Mouse (Mus musculus) erythroid progenitor cell, adult 5-6 weeks (primary cell): ENCODE data around the gene Ptpn7. TPM values are rescaled to one million over a fixed set of nuclear protein-coding genes. Genes with fewer than 3 reads are reported as not detected.

Experiments
- ATAC-seq: replicated peaks from 2 replicates; pipeline ENCODE4 v1.8.0; 2016; ENCODE audit warnings: moderate number of reproducible peaks, mild to moderate bottlenecking, moderate TSS enrichment, inconsistent platforms; ENCODE audit not compliant: poor library complexity, low FRiP score, severe bottlenecking
- total RNA-seq, 2 experiments: library from RNA; stranded (forward) in 1 of 2; stranded (reverse) in 1 of 2; fragments of 150-400 nt in 1 of 2; fragments of 186-747, 209-891 nt in 1 of 2; gene quantifications; 2 replicates each; pipeline versions ENCODE4 v1.2.3 to v1.2.4; 2015 to 2017; ENCODE audit warnings: low replicate concordance in 2 of 2

The Ptpn7 gene
- total RNA-seq, 2 experiments from 2014 or later: 11.9 to 12.2 TPM

DNA sequence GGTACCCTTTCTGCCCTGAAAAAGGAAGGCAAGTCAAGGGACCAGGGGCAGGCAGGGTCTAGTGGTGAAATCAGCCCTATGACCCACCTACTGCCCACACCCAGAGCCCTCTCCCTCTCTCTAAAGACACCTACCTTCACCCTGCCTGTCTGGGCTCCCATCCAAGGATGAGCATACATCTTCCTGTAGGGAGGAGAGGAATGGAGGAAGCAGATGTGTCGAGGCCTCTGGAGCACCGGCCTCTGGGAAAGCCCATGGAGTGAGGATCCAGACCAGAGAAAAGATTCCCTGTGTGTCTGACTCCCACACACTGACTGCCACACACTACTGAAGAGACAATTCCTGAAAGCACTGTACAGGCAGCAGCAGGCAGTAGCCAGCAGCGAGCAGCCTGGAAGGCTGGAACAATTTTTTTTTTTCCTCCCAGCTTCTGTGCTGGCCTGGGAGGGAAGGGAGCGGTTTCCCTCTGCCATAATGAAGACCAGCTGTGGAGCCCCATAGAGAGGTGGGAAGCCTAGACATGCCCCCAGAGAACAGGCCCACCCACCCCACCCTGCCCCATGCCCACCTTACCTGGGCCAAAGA, 6.0 kb upstream of the Ptpn7 start:
- ATAC-seq: no peak

DNA sequence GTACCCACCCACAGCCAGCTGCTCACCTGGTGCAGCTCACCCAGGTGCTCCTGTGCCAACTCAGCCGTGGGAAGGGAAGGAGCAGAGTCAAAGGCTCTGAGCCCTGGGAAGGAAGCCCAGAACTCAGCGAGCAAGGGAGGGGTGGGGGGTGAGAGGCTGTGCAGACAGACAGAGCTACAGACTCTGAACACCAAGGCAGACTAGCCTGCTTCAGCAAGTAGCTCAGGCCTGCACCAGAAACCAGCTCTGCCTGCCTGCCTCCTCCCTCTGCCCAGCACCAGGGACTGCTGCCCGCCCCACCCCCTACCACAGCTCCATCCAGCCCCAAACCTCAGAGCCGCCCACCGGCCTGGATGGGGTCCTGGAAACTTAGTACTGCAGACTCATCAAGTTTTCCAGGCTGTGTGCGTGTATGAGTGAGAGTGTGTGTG, 4.5 kb upstream of the Ptpn7 start:
- no peak for ATAC-seq

DNA sequence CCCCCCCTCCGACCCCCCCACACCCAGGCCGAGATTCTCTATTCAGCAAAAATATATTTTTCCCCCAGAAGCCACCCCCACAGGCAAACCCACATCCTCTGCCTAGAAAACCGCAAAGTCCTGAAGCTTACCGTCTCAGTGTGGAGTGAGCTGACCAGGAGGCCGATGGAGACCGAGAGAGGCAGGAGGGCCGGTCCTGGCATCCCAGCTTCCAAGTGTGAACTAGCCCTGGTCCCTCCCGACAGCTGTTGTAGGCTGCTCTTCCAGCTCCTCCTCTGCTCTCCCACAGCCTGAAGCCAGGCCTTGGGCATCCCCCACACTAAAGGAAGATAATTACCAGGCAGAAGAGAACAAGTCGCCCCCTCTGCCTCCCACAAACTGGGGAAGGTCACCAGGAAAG, 3.5 kb upstream of the Ptpn7 start:
- no peak for ATAC-seq

DNA sequence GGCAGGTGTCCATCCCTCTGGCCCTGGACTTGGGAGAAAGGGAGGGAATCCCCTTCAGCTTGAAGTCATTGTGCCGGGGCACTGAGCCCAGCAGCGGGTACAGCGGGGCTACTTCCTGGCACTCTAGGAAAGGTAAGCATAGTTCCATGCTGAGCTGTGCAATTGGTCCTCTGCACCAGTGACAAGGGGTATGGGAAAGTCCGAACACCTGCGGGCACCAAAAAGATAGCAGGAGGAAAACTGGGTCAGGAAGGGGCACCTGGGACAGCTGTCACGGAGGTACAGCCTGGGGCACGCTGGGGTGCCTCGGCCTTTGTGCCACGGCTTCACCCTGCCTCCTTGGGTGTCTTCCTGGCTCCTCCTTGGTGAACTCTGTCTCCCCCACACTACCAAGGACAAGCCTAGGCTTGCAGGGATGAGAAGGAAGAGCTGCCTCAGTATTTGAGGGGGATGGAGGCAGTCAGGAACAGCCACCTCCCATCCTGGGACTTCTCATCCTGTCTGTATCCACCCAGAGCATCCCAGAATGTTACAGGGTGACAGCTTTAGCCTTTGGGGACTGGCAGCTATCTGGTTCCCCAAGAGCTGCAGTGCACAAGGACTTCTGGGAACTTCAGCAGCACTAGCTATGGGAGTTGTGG, 2.8 kb upstream of the Ptpn7 start:
- no peak for ATAC-seq

DNA sequence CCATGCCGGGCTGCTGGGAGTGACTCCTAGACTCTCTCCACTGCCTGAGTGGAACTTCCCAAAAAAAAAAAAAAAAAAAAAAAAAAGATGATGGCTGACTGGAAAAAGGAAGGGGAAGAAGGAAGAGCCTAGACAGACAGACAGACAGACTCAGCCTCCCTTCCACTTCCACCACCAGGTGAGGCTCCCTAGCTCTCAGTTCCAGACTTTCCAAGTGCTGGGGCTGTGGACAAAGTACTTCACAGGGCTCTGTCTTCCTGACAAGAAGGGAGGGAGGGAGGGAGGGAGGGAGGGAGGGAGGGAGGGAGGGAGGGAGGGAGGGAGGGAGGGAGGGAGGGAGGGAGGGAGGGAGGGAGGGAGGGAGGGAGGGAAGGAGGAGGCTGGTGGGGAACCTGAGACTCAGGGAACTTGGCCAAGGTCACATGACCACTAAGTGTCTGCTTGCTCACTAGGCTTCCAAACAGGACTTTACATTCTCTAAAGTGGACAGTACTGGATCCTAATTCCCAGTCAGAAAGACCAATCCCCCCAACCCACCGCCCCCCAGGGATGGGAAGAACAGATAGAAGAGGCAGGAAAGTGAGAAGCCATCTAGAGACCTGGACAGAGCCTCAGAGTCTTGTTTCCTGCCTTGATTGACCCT, 2.0 kb upstream of the Ptpn7 start:
- no peak for ATAC-seq

DNA sequence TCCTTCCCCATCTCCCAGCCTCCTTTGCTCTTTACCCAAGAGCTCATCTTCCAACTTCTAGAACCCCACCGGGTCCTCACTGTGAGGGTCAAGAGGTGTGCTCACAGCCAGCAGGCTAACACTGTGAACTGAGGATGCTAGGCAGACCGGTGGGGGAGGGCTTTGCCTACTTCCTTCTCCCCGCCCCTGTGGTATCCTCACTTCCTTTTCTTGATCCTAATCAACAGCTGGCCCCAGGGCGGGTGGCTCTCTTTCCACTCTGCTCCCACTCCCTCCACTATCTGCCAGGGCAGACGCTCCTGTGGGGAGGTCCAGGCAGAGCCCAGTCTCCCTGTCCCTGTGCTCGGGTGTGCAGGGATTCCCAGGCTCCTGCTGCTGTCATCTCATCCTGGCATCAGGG, 1.5 kb upstream of the Ptpn7 start:
- ATAC-seq: no peak

DNA sequence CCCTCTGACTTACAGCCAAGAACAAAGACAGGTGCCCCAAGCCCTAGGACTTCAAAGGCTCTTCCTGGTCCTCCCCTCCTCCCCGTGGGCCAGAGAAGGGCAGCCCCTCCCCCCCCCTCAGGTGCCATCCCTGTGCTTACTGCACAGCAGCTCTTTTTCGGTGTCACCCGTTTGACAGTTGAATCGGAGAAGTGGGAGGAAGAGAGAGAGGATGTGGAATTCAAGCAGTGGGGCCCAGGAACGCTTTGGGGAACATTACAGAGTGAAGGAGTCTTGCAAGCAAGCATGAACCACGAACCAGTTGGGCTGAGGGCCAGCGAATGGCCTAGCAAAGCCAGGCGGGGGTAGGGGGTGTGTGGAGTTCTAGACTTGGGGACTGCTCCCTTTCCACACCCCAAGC, 940 bp upstream of the Ptpn7 start:
- no peak for ATAC-seq

DNA sequence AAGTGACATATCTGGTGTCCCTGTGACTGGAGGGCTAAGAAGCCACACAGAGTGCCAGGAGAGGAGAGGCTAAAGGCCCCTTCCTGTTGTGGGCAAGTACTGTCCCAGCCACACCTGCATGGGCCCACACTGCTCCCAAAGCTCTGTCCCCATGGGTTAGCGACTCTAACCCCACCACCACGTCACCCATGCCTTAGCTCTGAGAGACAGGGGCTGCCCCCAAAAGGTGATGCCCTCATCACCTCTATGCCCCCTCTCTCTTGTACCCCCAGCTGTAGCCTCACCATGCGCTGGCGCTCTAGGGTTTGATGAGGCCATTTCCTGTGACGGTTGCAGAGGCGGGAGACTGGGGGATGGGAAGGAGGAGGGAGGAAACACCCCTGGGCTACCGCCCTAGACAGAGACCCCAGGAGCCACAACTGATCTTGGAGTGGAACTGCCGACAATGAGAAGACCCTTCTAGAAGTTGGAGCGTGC, 431 bp downstream of the Ptpn7 start:
- no peak; the same call in 1 of the 2 replicates for ATAC-seq

DNA sequence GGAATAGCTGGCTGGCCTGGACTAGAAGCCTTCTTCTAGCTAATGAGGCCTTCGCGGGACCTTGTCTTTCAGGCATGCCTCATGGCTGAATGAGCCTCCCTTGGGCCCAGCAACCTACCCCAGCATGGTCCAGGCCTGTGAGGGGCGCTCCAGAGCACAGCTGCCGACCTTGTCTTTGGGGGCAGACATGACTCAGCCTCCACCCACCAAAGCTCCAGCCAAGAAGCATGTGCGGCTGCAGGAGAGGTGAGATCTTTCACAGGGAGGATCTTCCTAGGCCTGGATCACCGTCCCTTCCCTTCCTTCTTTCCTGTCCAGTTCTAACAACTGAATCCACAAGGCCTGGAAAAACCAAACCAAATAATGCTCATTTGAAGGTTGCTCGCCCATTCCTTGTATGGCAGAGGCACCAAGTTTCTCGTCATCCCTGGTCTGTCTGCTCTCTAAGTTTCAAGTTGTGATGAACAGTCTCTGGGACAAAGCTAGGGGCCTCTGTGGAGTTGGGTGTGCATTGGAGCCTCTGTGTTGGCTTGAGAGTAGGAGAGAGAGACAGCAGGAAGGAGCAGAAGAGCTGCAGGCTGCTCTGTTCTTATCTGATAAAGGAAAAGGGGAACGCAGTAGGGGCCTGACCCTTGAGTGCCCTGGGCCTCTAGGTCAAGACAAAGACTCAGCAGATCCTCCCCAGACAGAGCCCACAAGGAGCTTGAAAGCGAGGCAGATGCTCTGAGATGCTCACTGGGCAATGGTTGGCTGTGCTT, 1.4 kb downstream of the Ptpn7 start:
- no peak for ATAC-seq

DNA sequence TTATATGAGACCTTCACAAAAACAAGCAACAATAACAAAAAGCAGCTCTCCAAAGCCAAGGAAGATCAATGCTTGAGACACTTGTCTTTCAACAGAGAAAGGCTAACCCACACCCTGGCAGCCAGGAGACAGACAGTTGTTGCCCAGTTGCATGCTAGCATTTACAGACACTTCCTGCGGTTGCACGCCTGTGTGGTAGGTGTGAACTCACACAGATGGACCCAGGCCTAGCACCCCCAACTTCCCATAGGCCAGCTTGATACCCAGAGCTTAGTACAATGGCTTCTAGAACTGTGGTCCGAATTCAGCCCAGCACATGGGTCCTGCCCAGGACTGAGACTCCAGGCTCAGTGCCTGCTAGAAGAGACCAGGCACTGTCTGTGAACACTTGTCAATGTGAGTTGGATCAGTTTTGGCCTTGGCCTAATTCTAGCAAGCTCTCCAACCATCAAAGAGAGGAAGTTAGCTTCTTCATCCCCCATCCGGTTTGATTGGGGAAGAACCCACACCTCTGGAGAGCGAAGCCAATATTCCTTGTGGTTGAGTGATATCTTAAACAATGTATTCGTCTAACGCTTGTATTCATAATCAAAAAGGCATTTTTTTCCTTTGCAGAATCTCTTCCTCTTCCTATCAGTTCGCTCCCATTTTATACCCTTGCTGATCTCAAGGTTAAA, 2.7 kb downstream of the Ptpn7 start:
- no peak for ATAC-seq

DNA sequence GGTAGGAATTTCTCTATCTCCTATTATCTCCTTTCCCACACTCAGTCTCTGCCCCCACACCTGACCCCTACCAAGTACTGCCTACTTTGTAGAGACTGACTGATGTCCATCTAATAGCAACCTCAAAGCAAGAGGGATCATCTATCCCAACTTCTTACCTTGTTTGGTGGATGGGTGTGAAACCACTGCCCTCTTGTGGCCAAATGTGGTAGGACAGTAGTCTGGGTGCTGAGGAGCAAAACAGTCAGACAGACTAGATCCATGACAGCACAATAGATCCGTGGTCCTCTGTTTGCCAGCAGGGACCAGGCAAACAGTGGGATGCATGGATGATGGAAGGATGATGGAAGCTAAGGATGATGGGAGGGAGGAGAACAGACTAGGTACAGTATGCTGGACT, 4.0 kb downstream of the Ptpn7 start:
- peak; percentile 61 for ATAC-seq

DNA sequence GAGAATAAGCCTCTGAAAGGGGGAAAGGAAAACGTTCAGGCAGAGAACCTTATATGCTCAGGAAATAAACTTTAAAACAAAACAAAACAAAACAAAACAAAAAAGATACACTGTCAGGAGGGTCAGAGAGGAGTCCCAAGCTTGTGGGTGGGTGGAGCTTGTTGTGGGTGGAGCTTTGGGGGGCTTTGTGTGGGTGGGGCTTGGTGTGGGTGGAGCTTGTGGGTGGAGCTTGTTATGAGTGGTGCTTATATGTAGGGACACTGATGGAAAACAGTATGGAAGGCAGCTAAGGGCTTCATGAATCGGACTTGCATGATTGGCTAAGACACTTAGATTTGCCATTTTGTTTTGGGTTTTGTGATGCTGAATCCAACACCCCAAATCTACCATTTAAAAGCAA, 7.4 kb downstream of the Ptpn7 start:
- no peak for ATAC-seq

DNA sequence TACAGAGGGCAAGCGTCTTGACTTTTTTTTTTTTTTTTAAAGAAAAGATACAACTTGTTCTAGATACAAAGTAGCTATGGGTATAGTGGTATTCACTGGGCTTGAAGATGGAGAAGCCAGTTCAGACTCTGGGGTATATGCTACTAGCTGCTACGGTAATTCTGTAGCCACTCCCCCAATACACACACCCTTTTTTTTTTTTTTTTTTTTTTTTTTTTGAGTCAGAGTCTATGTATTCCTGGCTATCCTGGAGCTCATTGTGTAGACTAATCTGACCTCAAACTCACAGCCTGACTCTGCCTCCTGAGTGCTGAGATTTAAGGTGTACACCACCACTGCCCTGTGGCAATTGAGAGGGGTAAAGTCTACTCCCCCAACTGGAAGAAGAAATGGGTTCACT, 10.0 kb downstream of the Ptpn7 start:
- no peak for ATAC-seq

DNA sequence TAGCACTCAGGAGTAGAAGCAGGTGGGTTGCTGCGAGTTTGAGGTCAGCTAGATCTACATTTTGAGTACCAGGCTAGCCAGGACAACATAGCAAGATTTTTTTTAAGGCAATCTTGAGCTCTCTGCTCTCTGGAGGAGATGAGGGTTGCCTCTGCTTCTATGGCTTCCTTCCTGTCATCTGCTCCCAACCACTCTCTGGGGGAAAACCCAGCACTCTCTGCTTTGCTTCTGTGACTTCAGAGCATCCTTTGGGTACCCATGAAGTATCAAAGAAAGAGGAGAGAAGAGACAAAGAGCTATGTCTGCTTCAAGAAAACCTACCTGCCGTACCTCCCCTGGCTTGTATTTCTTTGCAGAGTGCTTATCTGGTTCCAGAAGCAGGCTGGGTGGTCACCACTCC, 11.4 kb downstream of the Ptpn7 start:
- no peak for ATAC-seq

DNA sequence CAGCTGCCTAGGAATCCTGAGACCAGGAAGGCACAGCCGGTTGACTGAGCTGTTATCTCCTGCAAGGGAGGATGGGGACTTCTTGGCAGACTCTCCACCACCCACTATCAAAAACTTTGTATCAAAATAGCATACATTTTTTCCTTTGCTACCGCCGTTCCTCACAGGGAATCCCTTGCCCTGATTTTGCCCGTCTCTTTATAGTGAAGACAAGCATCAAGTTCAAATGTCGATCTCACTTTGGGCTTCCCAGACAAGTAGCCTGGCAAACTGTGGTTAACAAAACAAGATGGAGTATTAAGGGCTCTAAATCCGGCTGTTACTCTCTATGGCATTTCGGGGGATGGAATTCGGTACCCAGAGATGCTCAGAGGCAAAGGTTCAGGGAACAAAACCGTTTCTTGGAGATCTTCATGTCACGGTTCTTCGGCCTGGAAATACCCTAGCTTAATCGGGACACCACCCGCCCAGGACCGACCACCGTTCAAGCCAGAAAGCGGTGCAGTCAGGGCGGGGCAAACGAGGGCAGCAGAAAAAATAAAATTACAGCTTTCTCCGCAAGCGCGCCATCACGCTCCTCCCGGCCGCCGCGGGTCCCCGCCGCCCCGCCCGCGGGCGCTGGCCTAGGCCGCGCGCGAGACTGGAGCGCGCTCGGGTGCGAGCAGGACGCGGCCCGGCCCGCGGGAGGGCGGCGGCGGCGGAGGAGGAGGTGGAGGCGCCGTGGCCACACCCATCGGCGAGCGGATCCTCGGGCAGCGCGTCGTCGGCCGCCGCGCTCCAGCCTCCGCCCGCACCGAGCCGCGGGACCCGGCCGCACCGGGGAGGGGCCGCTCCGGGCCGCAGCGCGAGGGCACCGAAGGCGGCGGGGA, 13.8 kb downstream of the Ptpn7 start, which contains the start of gene Arl8a:
TSS of gene Arl8a (plus strand) at position 748 of the 869 bp plus-strand sequence.
- peak; percentile 90 for ATAC-seq

DNA sequence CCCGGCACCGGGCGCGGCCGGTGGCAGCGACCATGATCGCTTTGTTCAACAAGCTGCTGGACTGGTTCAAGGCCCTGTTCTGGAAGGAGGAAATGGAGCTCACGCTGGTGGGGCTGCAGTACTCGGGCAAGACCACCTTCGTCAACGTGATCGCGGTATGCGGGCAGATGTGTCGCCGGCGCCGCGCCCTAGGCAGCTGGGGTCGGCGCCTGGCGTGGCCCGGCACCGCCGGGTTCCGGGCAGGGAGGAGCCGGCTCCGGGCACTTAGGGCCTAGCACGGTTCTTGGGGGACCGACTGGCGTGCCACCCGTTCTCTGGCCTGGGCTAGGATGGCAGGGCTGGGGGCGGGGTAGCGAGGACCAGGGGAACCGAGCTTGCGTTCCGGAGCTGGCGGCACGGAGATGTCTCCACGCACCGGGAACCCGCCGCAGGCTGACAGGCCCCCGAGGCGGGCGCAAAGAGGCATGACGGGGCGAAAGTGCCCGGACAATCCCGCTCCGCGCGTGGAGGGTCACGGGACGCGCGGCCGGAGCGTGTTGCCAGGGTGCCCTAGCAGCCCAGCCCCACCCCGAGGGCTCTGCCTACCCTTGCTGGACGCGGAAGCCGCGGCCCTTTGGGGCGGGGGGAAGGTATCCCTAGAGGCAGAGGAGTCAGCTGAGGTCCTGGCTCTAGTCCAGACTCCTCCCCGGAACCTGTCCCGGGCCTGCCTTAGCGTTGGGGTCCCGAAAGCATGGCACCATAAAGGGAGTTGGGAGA, 14.6 kb downstream of the Ptpn7 start:
- peak; percentile 59 for ATAC-seq

DNA sequence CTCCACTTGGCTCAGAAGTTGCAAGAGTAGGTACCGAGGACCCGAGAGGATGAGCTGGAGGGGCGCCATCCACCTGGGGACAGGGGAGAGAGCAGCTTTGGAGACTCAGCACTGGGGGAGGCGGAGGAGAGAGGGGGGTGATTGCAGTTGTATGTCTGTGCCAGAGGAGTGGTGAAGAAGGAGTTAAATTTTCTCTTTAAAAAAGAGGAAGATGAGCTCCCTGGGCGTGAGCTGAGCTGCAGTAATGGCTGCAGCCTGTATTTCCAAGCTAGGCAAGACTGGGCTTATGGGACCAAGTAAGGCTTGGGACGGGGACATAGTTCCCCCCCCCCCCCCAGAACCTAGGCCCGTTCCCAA, 15.2 kb downstream of the Ptpn7 start:
- ATAC-seq: no peak

DNA sequence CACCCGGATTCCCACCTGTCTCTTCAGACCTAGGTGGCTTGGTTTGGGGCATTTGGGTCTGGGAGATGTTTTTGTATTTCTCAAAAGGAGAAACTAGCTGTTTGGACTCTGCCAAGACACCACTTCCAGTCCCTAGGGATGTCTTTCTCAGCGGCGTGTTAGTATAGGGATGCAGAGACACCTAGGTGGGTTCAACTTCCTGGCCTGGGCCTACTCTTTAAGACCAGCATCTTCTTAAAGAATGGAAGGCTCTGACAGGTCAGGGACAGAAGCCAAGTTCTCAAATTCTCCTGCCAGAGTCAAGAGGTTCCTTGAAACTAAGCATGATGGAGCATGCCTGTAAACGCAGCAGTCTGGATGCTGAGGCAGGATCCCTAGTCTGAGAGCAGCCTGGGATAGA, 16.0 kb downstream of the Ptpn7 start:
- ATAC-seq: no peak

DNA sequence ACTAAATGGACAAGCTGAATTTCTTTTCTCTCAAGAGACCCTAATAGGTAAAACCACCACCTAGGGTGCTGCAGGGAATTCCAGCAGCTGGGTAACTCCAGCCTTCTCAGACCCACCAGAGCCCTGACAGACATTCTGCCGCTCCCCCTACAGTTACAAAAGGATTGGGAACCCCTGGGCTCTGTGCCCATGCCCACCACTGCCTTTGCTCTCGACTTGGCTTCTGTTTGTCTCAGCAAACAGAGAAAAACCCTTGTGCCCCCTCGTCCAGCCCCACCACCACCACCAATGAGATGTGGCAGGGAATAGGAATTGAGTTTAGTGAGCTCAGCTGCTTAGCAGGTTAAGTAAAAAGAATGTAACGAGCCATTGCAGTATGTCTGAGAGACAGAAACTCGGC, 16.5 kb downstream of the Ptpn7 start:
- no peak for ATAC-seq
